Mouse (Mus musculus): ENCODE measurements around the gene Mbnl2. TPM values are rescaled to one million over a fixed set of nuclear protein-coding genes. Genes with fewer than 3 reads are reported as not detected.

The Mbnl2 gene
- polyA plus RNA-seq, 1 experiment from 2014 or later, result 17.9 TPM

DNA sequence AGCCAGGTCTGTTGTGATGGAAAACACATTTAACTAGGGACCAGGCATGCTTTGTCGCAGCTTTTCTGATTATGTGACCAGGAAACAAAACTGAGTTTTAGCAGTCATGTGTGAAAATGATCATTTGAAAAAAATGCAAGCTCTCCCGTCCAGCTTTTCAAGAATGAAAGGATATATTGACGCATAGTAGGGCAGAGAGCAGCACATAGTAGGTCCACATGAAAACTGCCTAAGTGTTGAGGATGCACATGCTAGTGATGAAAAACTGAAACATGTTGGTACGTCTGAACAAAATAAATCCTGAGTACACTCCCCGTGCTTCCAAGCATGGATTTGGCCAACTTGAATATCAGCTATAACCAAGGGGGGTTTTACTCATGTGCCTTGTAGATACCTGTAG is 109.1 kb downstream of the Mbnl2 start:
- H3K9ac ChIP-seq (replicated peaks; ENCODE audit: low read depth, low read length), result no peak overlapping the region
- no peaks in the 10 kb centered on the region for H3K9me3 ChIP-seq (ENCODE audit: control insufficient read depth, low read length)
- ATAC-seq (ENCODE audit: low read depth), result no peak
- peaks cover 8% of the 10 kb centered on the region; the same call in 1 of the 2 replicates for H3K4me1 ChIP-seq (ENCODE audit: control insufficient read depth, insufficient read depth, low read length)
- no peak overlapping the region for H3K4me2 ChIP-seq (ENCODE audit: low read depth, low read length)
- H3K36me3 ChIP-seq (ENCODE audit: control insufficient read depth, insufficient read depth, low read length), result no peaks in the 10 kb centered on the region
- no peak overlapping the region for H3K27ac ChIP-seq (ENCODE audit: low read depth, low read length)
- 93% methylated on average over 5 of the region's 5 CpGs for WGBS
- no peak overlapping the region for H3K4me3 ChIP-seq (ENCODE audit: low read depth, low read length)
- no peaks in the 10 kb centered on the region for H3K27me3 ChIP-seq (ENCODE audit: control insufficient read depth, insufficient read depth, low read length)

DNA sequence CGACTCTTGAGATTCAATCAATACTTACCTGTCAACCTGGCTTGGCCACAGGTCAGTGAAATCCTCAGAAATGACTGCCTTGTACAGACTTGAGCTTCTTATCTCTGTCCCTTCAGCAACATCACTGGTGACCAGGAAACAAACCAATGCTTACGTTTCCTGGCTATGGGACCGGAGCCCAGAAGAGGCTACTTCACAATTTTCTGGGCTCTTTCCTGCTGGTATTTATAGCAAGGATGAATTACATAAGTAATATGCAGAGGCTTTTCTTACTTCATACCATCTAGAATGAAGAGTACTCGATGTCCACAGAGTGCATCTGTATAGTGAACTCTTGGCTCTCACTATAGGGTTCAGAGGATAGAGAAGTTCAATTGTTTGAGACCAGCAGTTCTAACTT is 111.8 kb downstream of the Mbnl2 start:
- H3K27ac ChIP-seq (ENCODE audit: low read depth, low read length), result no peak overlapping the region
- no peaks in the 10 kb centered on the region for H3K27me3 ChIP-seq (ENCODE audit: control insufficient read depth, insufficient read depth, low read length)
- H3K9ac ChIP-seq (replicated peaks; ENCODE audit: low read depth, low read length), result no peak overlapping the region
- H3K4me3 ChIP-seq (ENCODE audit: low read depth, low read length), result no peak overlapping the region
- no peak overlapping the region for H3K4me2 ChIP-seq (ENCODE audit: low read depth, low read length)
- ATAC-seq (ENCODE audit: low read depth), result no peak
- WGBS, result 86% methylated on average over 4 of the region's 4 CpGs
- no peaks in the 10 kb centered on the region for H3K9me3 ChIP-seq (ENCODE audit: control insufficient read depth, low read length)
- no peaks in the 10 kb centered on the region for H3K36me3 ChIP-seq (ENCODE audit: control insufficient read depth, insufficient read depth, low read length)
- H3K4me1 ChIP-seq (ENCODE audit: control insufficient read depth, insufficient read depth, low read length), result peaks cover 8% of the 10 kb centered on the region; the same call in 1 of the 2 replicates

GRCm38 (mm10) chr14:120388818-120389691 is 113.6 kb downstream of the Mbnl2 start:
- Histone ChIP-seq H3K36me3 (ENCODE audit: control insufficient read depth, insufficient read depth, low read length) (no peaks in the 10 kb centered on the region), H3K9me3 (ENCODE audit: control insufficient read depth, low read length) (no peaks in the 10 kb centered on the region), H3K4me2 (ENCODE audit: low read depth, low read length) (peak overlapping the region; percentile 62), H3K27me3 (ENCODE audit: control insufficient read depth, insufficient read depth, low read length) (no peaks in the 10 kb centered on the region), H3K9ac (replicated peaks; ENCODE audit: low read depth, low read length) (peak overlapping the region; percentile 68), H3K27ac (ENCODE audit: low read depth, low read length) (peak overlapping the region; percentile 45), H3K4me3 (ENCODE audit: low read depth, low read length) (peak overlapping the region; percentile 32), H3K4me1 (ENCODE audit: control insufficient read depth, insufficient read depth, low read length) (peaks cover 8% of the 10 kb centered on the region; the same call in 1 of the 2 replicates)
- ATAC-seq (ENCODE audit: low read depth), result peak; percentile 87
- 9% methylated on average over 33 of the region's 38 CpGs for WGBS

DNA sequence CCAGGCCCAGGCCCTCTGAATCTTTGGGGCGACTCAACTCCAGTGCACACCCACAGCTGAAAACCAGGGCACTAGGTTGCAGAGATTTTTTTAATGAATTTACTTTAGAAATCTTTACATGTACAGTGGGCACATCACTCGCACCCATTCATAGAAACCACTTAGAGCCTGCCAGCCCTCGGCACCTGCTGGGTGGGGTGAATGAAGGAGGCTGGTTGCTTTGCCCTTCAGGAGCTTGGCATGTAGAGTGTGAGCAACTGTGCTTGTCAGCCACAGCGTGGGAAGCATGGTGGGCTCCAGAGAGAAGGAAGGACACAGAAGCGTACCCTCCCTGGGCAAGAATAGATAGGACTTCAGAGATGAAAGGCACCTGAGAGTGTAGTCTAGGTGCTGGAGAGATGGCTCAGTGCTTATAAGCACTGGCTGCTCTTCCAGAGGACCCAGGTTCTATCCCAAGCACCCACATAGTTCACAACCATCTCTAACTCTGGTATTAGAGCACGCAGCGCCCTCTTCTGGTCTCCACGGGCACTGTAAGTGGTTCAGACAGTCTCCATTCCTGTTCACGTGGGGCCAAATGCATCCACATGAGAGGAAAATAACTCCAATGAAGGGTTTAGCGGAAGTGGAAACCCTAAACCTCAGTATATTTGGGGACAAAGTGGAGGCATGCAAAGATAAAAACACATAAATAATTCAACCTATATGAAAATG is 114.9 kb downstream of the Mbnl2 start:
- Histone ChIP-seq H3K27ac (ENCODE audit: low read depth, low read length) (no peak overlapping the region), H3K4me3 (ENCODE audit: low read depth, low read length) (no peak overlapping the region), H3K27me3 (ENCODE audit: control insufficient read depth, insufficient read depth, low read length) (no peaks in the 10 kb centered on the region), H3K4me1 (ENCODE audit: control insufficient read depth, insufficient read depth, low read length) (peaks cover 8% of the 10 kb centered on the region; the same call in 1 of the 2 replicates), H3K9me3 (ENCODE audit: control insufficient read depth, low read length) (no peaks in the 10 kb centered on the region), H3K36me3 (ENCODE audit: control insufficient read depth, insufficient read depth, low read length) (no peaks in the 10 kb centered on the region), H3K9ac (replicated peaks; ENCODE audit: low read depth, low read length) (no peak overlapping the region), H3K4me2 (ENCODE audit: low read depth, low read length) (no peak overlapping the region)
- ATAC-seq (ENCODE audit: low read depth), result no peak
- WGBS, result 94% methylated on average over 10 of the region's 10 CpGs

- H3K9me3 ChIP-seq (ENCODE audit: control insufficient read depth, low read length), result no peaks in the 10 kb centered on the region
- ATAC-seq (ENCODE audit: low read depth), result no peak
- no peak overlapping the region for H3K9ac ChIP-seq (replicated peaks; ENCODE audit: low read depth, low read length)
- H3K4me1 ChIP-seq (ENCODE audit: control insufficient read depth, insufficient read depth, low read length), result peaks cover 8% of the 10 kb centered on the region; the same call in 1 of the 2 replicates
- H3K36me3 ChIP-seq (ENCODE audit: control insufficient read depth, insufficient read depth, low read length), result no peaks in the 10 kb centered on the region
- 85% methylated on average over 10 of the region's 10 CpGs for WGBS
- H3K27me3 ChIP-seq (ENCODE audit: control insufficient read depth, insufficient read depth, low read length), result no peaks in the 10 kb centered on the region
- H3K4me2 ChIP-seq (ENCODE audit: low read depth, low read length), result no peak overlapping the region
- no peak overlapping the region for H3K4me3 ChIP-seq (ENCODE audit: low read depth, low read length)
- no peak overlapping the region for H3K27ac ChIP-seq (ENCODE audit: low read depth, low read length)
These were observed 116.2 kb downstream of the Mbnl2 start for GRCm38 (mm10) chr14:120391701-120392100.

- no peak overlapping the region for H3K4me2 ChIP-seq (ENCODE audit: low read depth, low read length)
- no peaks in the 10 kb centered on the region for H3K9me3 ChIP-seq (ENCODE audit: control insufficient read depth, low read length)
- H3K27me3 ChIP-seq (ENCODE audit: control insufficient read depth, insufficient read depth, low read length), result no peaks in the 10 kb centered on the region
- no peak for ATAC-seq (ENCODE audit: low read depth)
- no peak overlapping the region for H3K27ac ChIP-seq (ENCODE audit: low read depth, low read length)
- H3K4me1 ChIP-seq (ENCODE audit: control insufficient read depth, insufficient read depth, low read length), result peaks cover 8% of the 10 kb centered on the region; the same call in 1 of the 2 replicates
- H3K4me3 ChIP-seq (ENCODE audit: low read depth, low read length), result no peak overlapping the region
- H3K36me3 ChIP-seq (ENCODE audit: control insufficient read depth, insufficient read depth, low read length), result no peaks in the 10 kb centered on the region
- 89% methylated on average over 9 of the region's 9 CpGs for WGBS
- no peak overlapping the region for H3K9ac ChIP-seq (replicated peaks; ENCODE audit: low read depth, low read length)
These were observed 117.0 kb downstream of the Mbnl2 start for GRCm38 (mm10) chr14:120392441-120392840.

DNA sequence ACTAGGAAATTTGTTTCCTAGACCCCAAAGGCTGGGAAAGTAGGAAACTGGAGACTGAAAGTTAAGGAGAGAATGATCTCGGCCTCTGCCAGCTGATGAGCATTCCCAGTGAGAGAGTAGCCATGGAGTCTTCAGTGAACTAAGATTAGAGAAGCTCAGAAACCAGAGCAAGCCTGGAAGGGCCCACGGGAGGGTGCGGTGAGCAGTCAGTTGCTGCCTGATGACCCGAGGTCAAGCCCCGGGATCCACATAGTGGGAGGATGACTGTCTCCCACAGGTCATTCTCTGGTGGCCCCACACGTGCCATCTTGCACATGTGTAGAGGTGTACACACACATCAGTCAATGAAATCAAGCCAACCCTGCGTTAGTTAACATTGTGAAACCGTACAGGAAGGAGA is 118.0 kb downstream of the Mbnl2 start:
- H3K4me1 ChIP-seq (ENCODE audit: control insufficient read depth, insufficient read depth, low read length), result peaks cover 8% of the 10 kb centered on the region; the same call in 1 of the 2 replicates
- no peaks in the 10 kb centered on the region for H3K9me3 ChIP-seq (ENCODE audit: control insufficient read depth, low read length)
- H3K27ac ChIP-seq (ENCODE audit: low read depth, low read length), result no peak overlapping the region
- H3K36me3 ChIP-seq (ENCODE audit: control insufficient read depth, insufficient read depth, low read length), result no peaks in the 10 kb centered on the region
- H3K4me2 ChIP-seq (ENCODE audit: low read depth, low read length), result no peak overlapping the region
- H3K27me3 ChIP-seq (ENCODE audit: control insufficient read depth, insufficient read depth, low read length), result no peaks in the 10 kb centered on the region
- H3K4me3 ChIP-seq (ENCODE audit: low read depth, low read length), result no peak overlapping the region
- no peak overlapping the region for H3K9ac ChIP-seq (replicated peaks; ENCODE audit: low read depth, low read length)
- ATAC-seq (ENCODE audit: low read depth), result no peak
- WGBS, result 82% methylated on average over 8 of the region's 8 CpGs

DNA sequence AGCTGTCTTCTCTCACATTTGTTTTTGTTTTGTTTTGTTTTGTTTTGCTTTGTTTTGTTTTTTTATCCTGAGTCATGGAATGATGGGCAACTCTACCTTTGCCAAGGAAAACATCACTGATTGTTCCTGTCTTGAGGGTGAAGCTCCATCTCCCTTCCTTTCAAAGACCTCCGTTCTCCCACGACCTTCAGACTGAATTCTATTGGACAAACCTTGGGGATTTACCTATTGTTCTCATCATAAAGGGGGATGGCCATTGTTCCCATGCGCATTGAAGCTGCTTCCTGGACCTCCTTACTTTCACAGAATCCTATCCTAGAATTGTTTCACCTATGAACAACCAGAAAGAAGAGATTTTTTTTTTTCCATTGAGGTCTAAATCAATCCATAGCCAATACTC is 118.7 kb downstream of the Mbnl2 start:
- H3K36me3 ChIP-seq (ENCODE audit: control insufficient read depth, insufficient read depth, low read length), result no peaks in the 10 kb centered on the region
- no peak overlapping the region for H3K4me2 ChIP-seq (ENCODE audit: low read depth, low read length)
- no peak for ATAC-seq (ENCODE audit: low read depth)
- 61% methylated on average over 3 of the region's 3 CpGs for WGBS
- H3K9ac ChIP-seq (replicated peaks; ENCODE audit: low read depth, low read length), result no peak overlapping the region
- H3K27ac ChIP-seq (ENCODE audit: low read depth, low read length), result no peak overlapping the region
- H3K9me3 ChIP-seq (ENCODE audit: control insufficient read depth, low read length), result no peaks in the 10 kb centered on the region
- H3K4me1 ChIP-seq (ENCODE audit: control insufficient read depth, insufficient read depth, low read length), result peaks cover 3% of the 10 kb centered on the region; the same call in 1 of the 2 replicates
- no peaks in the 10 kb centered on the region for H3K27me3 ChIP-seq (ENCODE audit: control insufficient read depth, insufficient read depth, low read length)
- no peak overlapping the region for H3K4me3 ChIP-seq (ENCODE audit: low read depth, low read length)

DNA sequence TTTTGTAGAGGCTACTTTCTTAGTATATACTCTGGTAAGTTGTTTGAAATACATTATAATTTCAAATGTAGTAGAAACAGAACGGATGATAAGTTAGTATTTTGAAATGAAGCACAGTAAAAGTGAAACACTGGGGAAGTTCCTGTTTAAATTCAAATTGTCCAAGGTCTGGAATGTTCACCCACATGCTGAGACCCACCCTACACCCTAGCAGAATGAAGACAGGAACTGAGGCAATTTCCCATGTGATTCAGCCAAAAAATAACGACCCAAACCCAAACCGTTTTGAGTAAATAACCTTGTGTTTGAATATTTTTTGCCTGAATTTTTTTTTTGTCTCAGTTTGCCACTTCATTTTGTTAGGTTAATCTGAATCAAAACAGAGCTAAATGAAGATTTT is 119.4 kb downstream of the Mbnl2 start:
- WGBS, result 84% methylated on average over 3 of the region's 3 CpGs
- no peak overlapping the region for H3K9ac ChIP-seq (replicated peaks; ENCODE audit: low read depth, low read length)

More for the DNA sequence above, 119.4 kb downstream of the Mbnl2 start:
- Histone ChIP-seq H3K9me3 (ENCODE audit: control insufficient read depth, low read length) (no peaks in the 10 kb centered on the region), H3K4me3 (ENCODE audit: low read depth, low read length) (no peak overlapping the region), H3K27ac (ENCODE audit: low read depth, low read length) (no peak overlapping the region), H3K27me3 (ENCODE audit: control insufficient read depth, insufficient read depth, low read length) (no peaks in the 10 kb centered on the region), H3K4me1 (ENCODE audit: control insufficient read depth, insufficient read depth, low read length) (no peaks in the 10 kb centered on the region), H3K36me3 (ENCODE audit: control insufficient read depth, insufficient read depth, low read length) (no peaks in the 10 kb centered on the region), H3K4me2 (ENCODE audit: low read depth, low read length) (no peak overlapping the region)
- no peak for ATAC-seq (ENCODE audit: low read depth)

Data from neural tube, embryonic 14.5 days (tissue).